Mouse (Mus musculus) embryonic facial prominence, embryonic 11.5 days (tissue): ENCODE measurements around the gene Unc79. TPM values are rescaled to one million over a fixed set of nuclear protein-coding genes. Genes with fewer than 3 reads are reported as not detected.

Source experiments
- ATAC-seq: fragments of 200-750 bp; cut with Nextera tagmentation; replicated peaks from 2 replicates; pipeline ENCODE4 v1.8.0; 2017; ENCODE audit warnings: low read depth; ENCODE audit not compliant: insufficient number of reproducible peaks, low FRiP score, low TSS enrichment
- DNase-seq: peaks from one replicate; pipeline ENCODE4 v3.0.0-alpha.2; 2015; ENCODE audit warnings: low spot score
- H3K27ac ChIP-seq: fragments of 300-500 bp; sonication (generic); replicated peaks from 2 replicates; pipeline ENCODE4 v1.5.1; 2014; ENCODE audit warnings: mild to moderate bottlenecking, low read depth, low read length, control low read depth
- H3K27me3 ChIP-seq: fragments of 300-500 bp; sonication (generic); 2 replicates; pipeline ENCODE4 v1.6.1; 2014; ENCODE audit warnings: mild to moderate bottlenecking, low read length, moderate library complexity, mixed read lengths; ENCODE audit not compliant: control insufficient read depth, insufficient read depth
- H3K36me3 ChIP-seq: fragments of 300-500 bp; sonication (generic); replicated peaks from 2 replicates; pipeline ENCODE4 v1.6.1; 2014; ENCODE audit warnings: low read depth, mild to moderate bottlenecking, low read length, moderate library complexity, mixed read lengths; ENCODE audit not compliant: control insufficient read depth, insufficient read depth
- H3K4me1 ChIP-seq: fragments of 300-500 bp; sonication (generic); 2 replicates; pipeline ENCODE4 v1.6.1; 2014; ENCODE audit warnings: low read length, mixed read lengths; ENCODE audit not compliant: control insufficient read depth, insufficient read depth
- H3K4me2 ChIP-seq: fragments of 300-500 bp; sonication (generic); 2 replicates; pipeline ENCODE4 v1.6.1; 2014; ENCODE audit warnings: low read depth, mild to moderate bottlenecking, control low read depth, low read length, moderate library complexity
- H3K4me3 ChIP-seq: fragments of 300-500 bp; sonication (generic); 2 replicates; pipeline ENCODE4 v1.5.1; 2014; ENCODE audit warnings: low read depth, low read length, control low read depth
- H3K9ac ChIP-seq: fragments of 300-500 bp; sonication (generic); replicated peaks from 2 replicates; pipeline ENCODE4 v1.6.1; 2014; ENCODE audit warnings: mild to moderate bottlenecking, control low read depth, low read length
- H3K9me3 ChIP-seq: fragments of 300-500 bp; sonication (generic); replicated peaks from 2 replicates; pipeline ENCODE4 v1.6.1; 2016; ENCODE audit warnings: mild to moderate bottlenecking, low read length, inconsistent platforms, mixed read lengths; ENCODE audit not compliant: control insufficient read depth
- WGBS: fragments of 180-500 bp; shearing (Covaris S2); extraction: QIAGEN DNeasy Blood & Tissue Kit; methylation state at CpG from one replicate; pipeline ENCODE4 v1.1.7; 2014; 5-methylcytosine and 5-hydroxymethylcytosine counted together
- polyA plus RNA-seq: library from polyadenylated mRNA; unstranded; fragments of >200 nt; fragmentation: Nextera tagmentation; extraction: Ambion mirVana; gene quantifications from 2 replicates; pipeline ENCODE4 v1.2.1, GENCODE M21; 2014

Gene Unc79
- polyA plus RNA-seq, 1 experiment from 2014 or later, result 0.46 TPM

GRCm38 (mm10) chr12:102945571-102945970 lies 3.1 kb upstream of the Unc79 start:
- Histone ChIP-seq H3K4me2 (no peak overlapping the region), H3K27ac (no peak overlapping the region), H3K9me3 (no peaks in the 10 kb centered on the region), H3K4me3 (no peak overlapping the region), H3K9ac (no peak overlapping the region), H3K36me3 (no peaks in the 10 kb centered on the region), H3K27me3 (peaks cover 5% of the 10 kb centered on the region), H3K4me1 (no peaks in the 10 kb centered on the region)
- DNase-seq (no peak), ATAC-seq (no peak)
- WGBS, result 85% methylated on average over 1 of the region's 1 CpGs

GRCm38 (mm10) chr12:102947826-102948225 lies 833 bp upstream of the Unc79 start:
- no peak overlapping the region for H3K4me2 ChIP-seq
- no peak for ATAC-seq
- 22% methylated on average over 10 of the region's 10 CpGs for WGBS

GRCm38 (mm10) chr12:102949395-102950208 lies 943 bp downstream of the Unc79 start:
- ATAC-seq (peak; percentile 87), DNase-seq (peak; percentile 80)
- Histone ChIP-seq H3K4me1 (no peaks in the 10 kb centered on the region), H3K9me3 (no peaks in the 10 kb centered on the region), H3K27me3 (peaks cover 5% of the 10 kb centered on the region), H3K4me2 (peak overlapping the region; percentile 92), H3K9ac (peak overlapping the region; percentile 35), H3K36me3 (no peaks in the 10 kb centered on the region), H3K27ac (no peak overlapping the region), H3K4me3 (peak overlapping the region; percentile 49)
- WGBS, result 0% methylated on average over 40 of the region's 42 CpGs

More at GRCm38 (mm10) chr12:102947826-102948225, 833 bp upstream of the Unc79 start:
- peak; percentile 62 for DNase-seq
- H3K4me1 ChIP-seq, result no peaks in the 10 kb centered on the region
- no peaks in the 10 kb centered on the region for H3K9me3 ChIP-seq
- H3K27me3 ChIP-seq, result peaks cover 5% of the 10 kb centered on the region
- no peak overlapping the region for H3K27ac ChIP-seq
- H3K9ac ChIP-seq, result no peak overlapping the region
- no peak overlapping the region for H3K4me3 ChIP-seq
- H3K36me3 ChIP-seq, result no peaks in the 10 kb centered on the region

DNA sequence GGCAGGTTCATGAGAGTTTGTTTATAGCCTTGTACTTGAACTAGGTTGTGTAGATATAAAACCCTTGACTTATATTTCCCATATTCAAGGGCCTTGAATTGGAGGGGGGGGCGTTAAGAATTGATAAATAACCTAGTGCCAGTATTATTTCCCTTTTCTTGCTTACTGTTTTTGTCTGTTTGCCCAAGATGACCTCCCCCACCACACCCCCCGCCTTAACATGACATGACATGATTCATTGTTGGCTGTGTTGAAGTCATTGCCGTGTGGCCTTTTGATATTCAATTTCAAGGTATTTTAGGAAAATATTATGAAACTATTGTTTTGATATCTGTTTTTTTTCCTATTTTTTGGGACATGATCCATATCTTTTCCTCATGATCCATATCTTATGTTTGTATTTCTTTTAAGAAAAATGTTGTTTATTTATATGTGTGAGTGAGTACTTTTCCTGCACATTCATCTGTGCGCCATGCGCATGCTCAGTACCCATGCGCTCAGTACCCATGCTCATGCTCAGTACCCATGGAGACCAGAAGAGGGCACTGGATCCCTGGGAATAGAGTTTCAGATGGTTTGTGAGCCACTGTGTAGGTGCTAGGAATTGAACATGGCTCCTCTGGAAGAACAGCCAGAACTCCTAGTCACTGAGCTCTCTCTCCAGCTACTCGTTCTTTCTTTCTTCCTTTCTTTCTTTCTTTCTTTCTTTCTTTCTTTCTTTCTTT lies 11.6 kb downstream of the Unc79 start:
- Histone ChIP-seq H3K36me3 (no peaks in the 10 kb centered on the region), H3K4me1 (no peaks in the 10 kb centered on the region), H3K9me3 (no peaks in the 10 kb centered on the region), H3K9ac (no peak overlapping the region), H3K4me2 (no peak overlapping the region), H3K27me3 (no peaks in the 10 kb centered on the region), H3K27ac (no peak overlapping the region), H3K4me3 (no peak overlapping the region)
- no peak for ATAC-seq
- WGBS, result 88% methylated on average over 7 of the region's 7 CpGs
- no peak for DNase-seq

GRCm38 (mm10) chr12:102961066-102961465 lies 12.4 kb downstream of the Unc79 start:
- H3K36me3 ChIP-seq, result no peaks in the 10 kb centered on the region
- no peaks in the 10 kb centered on the region for H3K9me3 ChIP-seq
- no peaks in the 10 kb centered on the region for H3K4me1 ChIP-seq
- ATAC-seq, result no peak
- H3K27ac ChIP-seq, result no peak overlapping the region
- H3K9ac ChIP-seq, result no peak overlapping the region
- no peak overlapping the region for H3K4me3 ChIP-seq
- H3K27me3 ChIP-seq, result no peaks in the 10 kb centered on the region
- no peak for DNase-seq
- WGBS, result 52% methylated on average over 3 of the region's 3 CpGs
- no peak overlapping the region for H3K4me2 ChIP-seq

GRCm38 (mm10) chr12:102964486-102964885 lies 15.8 kb downstream of the Unc79 start:
- ATAC-seq, result no peak
- Histone ChIP-seq H3K9me3 (no peaks in the 10 kb centered on the region), H3K4me3 (no peak overlapping the region), H3K36me3 (no peaks in the 10 kb centered on the region), H3K9ac (no peak overlapping the region), H3K27ac (no peak overlapping the region), H3K27me3 (no peaks in the 10 kb centered on the region), H3K4me2 (no peak overlapping the region), H3K4me1 (no peaks in the 10 kb centered on the region)
- 66% methylated on average over 3 of the region's 3 CpGs for WGBS
- no peak for DNase-seq

DNA sequence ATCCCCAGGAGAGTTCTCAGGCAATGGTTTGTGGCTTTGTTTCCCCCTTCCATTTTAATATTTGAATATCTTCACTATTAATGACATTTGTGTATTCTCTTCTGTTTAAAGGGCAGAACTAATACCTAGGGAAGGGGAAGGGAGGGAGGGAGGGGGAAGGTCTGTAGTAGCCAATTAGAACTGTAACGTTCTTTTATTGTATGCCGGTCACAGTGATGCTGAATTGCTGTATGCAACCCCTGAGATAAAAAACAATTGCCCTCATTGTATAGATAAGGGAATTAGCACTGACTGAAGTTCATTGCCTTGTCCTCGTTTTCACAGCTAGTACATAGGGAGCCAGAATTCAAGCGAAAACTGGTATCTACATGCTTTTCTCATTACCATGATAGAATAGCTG lies 31.9 kb downstream of the Unc79 start:
- no peaks in the 10 kb centered on the region for H3K27me3 ChIP-seq
- 56% methylated on average over 4 of the region's 4 CpGs for WGBS
- H3K27ac ChIP-seq, result no peak overlapping the region
- H3K9ac ChIP-seq, result no peak overlapping the region
- ATAC-seq (no peak), DNase-seq (no peak)
- H3K9me3 ChIP-seq, result no peaks in the 10 kb centered on the region
- H3K4me1 ChIP-seq, result no peaks in the 10 kb centered on the region
- H3K4me2 ChIP-seq, result no peak overlapping the region
- H3K4me3 ChIP-seq, result no peak overlapping the region
- no peaks in the 10 kb centered on the region for H3K36me3 ChIP-seq

GRCm38 (mm10) chr12:102981543-102981942 lies 32.9 kb downstream of the Unc79 start:
- Histone ChIP-seq H3K27me3 (no peaks in the 10 kb centered on the region), H3K4me3 (no peak overlapping the region), H3K9me3 (no peaks in the 10 kb centered on the region), H3K27ac (no peak overlapping the region), H3K9ac (no peak overlapping the region), H3K4me2 (no peak overlapping the region), H3K36me3 (no peaks in the 10 kb centered on the region), H3K4me1 (no peaks in the 10 kb centered on the region)
- no peak for DNase-seq
- WGBS, result 83% methylated on average over 3 of the region's 3 CpGs
- no peak for ATAC-seq
